Comparison of ENCODE assay signal across 46 mouse cellular contexts in the genomic region with DNA sequence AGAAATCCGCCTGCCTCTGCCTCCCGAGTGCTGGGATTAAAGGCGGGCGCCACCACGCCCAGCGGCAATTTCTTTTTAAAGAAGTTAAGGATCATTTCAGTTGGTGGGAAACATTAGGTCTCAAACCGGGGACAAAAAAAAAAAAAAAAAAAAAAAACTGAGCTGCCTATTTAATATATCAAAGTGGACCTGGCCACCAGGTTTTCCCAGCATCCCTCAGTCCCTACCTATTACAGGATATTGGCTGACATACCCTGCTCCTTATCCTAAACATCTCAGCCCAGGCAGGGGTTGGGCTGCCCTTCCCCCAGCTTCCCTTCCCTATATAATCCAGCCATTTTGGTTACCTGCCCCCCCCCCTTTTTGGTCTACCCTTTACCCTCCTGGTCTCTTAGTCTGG. TPM values are rescaled to one million over a fixed set of nuclear protein-coding genes. Genes with fewer than 3 reads are reported as not detected.
"Had no signal": no experiment of that assay in that cellular context is flagged by ENCODE, and none has a peak within 500 bp of the region (broad histone marks: within the 10 kb centered on the region; RNA-seq: fewer than 3 reads in every experiment).

No protein-coding gene starts in this region.

- DNase-seq: left cerebral cortex, postnatal 4 days; liver; liver, embryonic 13.5 days; liver, postnatal 0 days; lung, adult 18-20 months; lung, adult 2 months; lung, embryonic 14.5 days; lung, postnatal 10 days; lung, postnatal 14 days; lung, postnatal 36 days; lung, postnatal 4 days; midbrain, embryonic 14.5 days had no signal

- H3K9me3 ChIP-seq: limb, embryonic 10.5 days; limb, embryonic 12.5 days; limb, embryonic 13.5 days; limb, embryonic 15.5 days; liver, embryonic 12.5 days; liver, embryonic 13.5 days; liver, embryonic 15.5 days; lung, embryonic 15.5 days; megakaryocyte, embryonic 14.5 days; midbrain, embryonic 10.5 days; midbrain, embryonic 12.5 days; midbrain, embryonic 13.5 days; midbrain, embryonic 15.5 days; neural tube, embryonic 12.5 days had no signal

- H3K4me3 ChIP-seq: limb, embryonic 10.5 days; limb, embryonic 12.5 days; limb, embryonic 13.5 days; limb, embryonic 15.5 days; liver, embryonic 12.5 days; liver, embryonic 13.5 days; liver, embryonic 15.5 days; lung, embryonic 15.5 days; megakaryocyte, embryonic 14.5 days; midbrain, embryonic 10.5 days; midbrain, embryonic 12.5 days; midbrain, embryonic 13.5 days; midbrain, embryonic 15.5 days; myocyte; neural tube, embryonic 12.5 days had no signal

- H3K4me2 ChIP-seq: limb, embryonic 12.5 days; limb, embryonic 13.5 days; limb, embryonic 15.5 days; liver, embryonic 11.5 days; liver, embryonic 12.5 days; liver, embryonic 13.5 days; liver, embryonic 15.5 days; lung, embryonic 14.5 days; lung, embryonic 15.5 days; midbrain, embryonic 11.5 days; midbrain, embryonic 12.5 days; midbrain, embryonic 13.5 days; midbrain, embryonic 15.5 days; neural tube, embryonic 12.5 days had no signal

- H3K27ac ChIP-seq: limb, embryonic 10.5 days; limb, embryonic 12.5 days; limb, embryonic 13.5 days; limb, embryonic 15.5 days; liver, embryonic 12.5 days; liver, embryonic 13.5 days; liver, embryonic 14.5 days; liver, embryonic 15.5 days; lung, embryonic 15.5 days; macrophage; midbrain, embryonic 10.5 days; midbrain, embryonic 12.5 days; midbrain, embryonic 13.5 days; midbrain, embryonic 15.5 days; neural tube, embryonic 12.5 days had no signal

- H3K9ac ChIP-seq: limb, embryonic 12.5 days; limb, embryonic 13.5 days; limb, embryonic 15.5 days; liver, embryonic 12.5 days; liver, embryonic 13.5 days; liver, embryonic 14.5 days; liver, embryonic 15.5 days; liver, postnatal 0 days; lung, embryonic 14.5 days; lung, embryonic 15.5 days; midbrain, embryonic 12.5 days; midbrain, embryonic 13.5 days; midbrain, embryonic 15.5 days; neural tube, embryonic 12.5 days had no signal

- H3K27me3 ChIP-seq: limb, embryonic 13.5 days; midbrain, embryonic 13.5 days; midbrain, embryonic 15.5 days; neural tube, embryonic 12.5 days had no signal

- H3K36me3 ChIP-seq: limb, embryonic 10.5 days; limb, embryonic 12.5 days; limb, embryonic 13.5 days; limb, embryonic 15.5 days; liver, embryonic 12.5 days; liver, embryonic 13.5 days; liver, embryonic 15.5 days; lung, embryonic 15.5 days; midbrain, embryonic 10.5 days; midbrain, embryonic 12.5 days; midbrain, embryonic 13.5 days; midbrain, embryonic 15.5 days; neural tube, embryonic 12.5 days had no signal

- ATAC-seq: liver, embryonic 12.5 days; liver, postnatal 0 days; lung, postnatal 0 days; midbrain, embryonic 13.5 days; midbrain, embryonic 15.5 days; midbrain, embryonic 16.5 days had no signal

RNA-seq across cellular contexts. Expression of gene Vmo1, which starts 2.6 kb away (rescaled TPM):
- total RNA-seq: left cerebral cortex, postnatal 10 days; left cerebral cortex, postnatal 14 days; left cerebral cortex, postnatal 25 days; left cerebral cortex, postnatal 36 days; megakaryocyte progenitor cell, adult 5-6 weeks; megakaryocyte, adult 5-6 weeks; megakaryocyte-erythroid progenitor cell, adult 5-6 weeks; midbrain, postnatal 0 days; monocyte, adult 5-6 weeks had no signal
- polyA plus RNA-seq: macrophage; midbrain, embryonic 10.5 days; midbrain, embryonic 12.5 days; midbrain, embryonic 13.5 days; midbrain, embryonic 14.5 days; midbrain, embryonic 15.5 days; midbrain, embryonic 16.5 days; myocyte; neural tube, embryonic 11.5 days; neural tube, embryonic 12.5 days had no signal

RNA-seq across cellular contexts. Expression of gene Tm4sf5, which starts 6.8 kb away (rescaled TPM):
- total RNA-seq: left cerebral cortex, postnatal 25 days; left cerebral cortex, postnatal 36 days; liver, adult 2 months; megakaryocyte progenitor cell, adult 5-6 weeks; megakaryocyte, adult 5-6 weeks; megakaryocyte-erythroid progenitor cell, adult 5-6 weeks; monocyte, adult 5-6 weeks had no signal
- polyA plus RNA-seq: liver, adult 2 months; midbrain, embryonic 10.5 days; midbrain, embryonic 11.5 days; myocyte; neural tube, embryonic 11.5 days; neural tube, embryonic 12.5 days had no signal

RNA-seq across cellular contexts. Expression of gene Gltpd2, which starts 7.2 kb away (rescaled TPM):
- total RNA-seq: left cerebral cortex, postnatal 10 days; left cerebral cortex, postnatal 14 days; left cerebral cortex, postnatal 25 days; left cerebral cortex, postnatal 36 days; left cerebral cortex, postnatal 4 days; megakaryocyte progenitor cell, adult 5-6 weeks; megakaryocyte, adult 5-6 weeks; megakaryocyte-erythroid progenitor cell, adult 5-6 weeks; midbrain, postnatal 0 days; monocyte, adult 5-6 weeks had no signal
- polyA plus RNA-seq: macrophage; midbrain, embryonic 12.5 days; midbrain, embryonic 16.5 days; myocyte; neural tube, embryonic 11.5 days had no signal

RNA-seq across cellular contexts. Expression of gene Gm40193, which starts 20.9 kb away (rescaled TPM):
- total RNA-seq: left cerebral cortex, postnatal 10 days; left cerebral cortex, postnatal 14 days; left cerebral cortex, postnatal 25 days; left cerebral cortex, postnatal 36 days; left cerebral cortex, postnatal 4 days; liver, adult 2 months; megakaryocyte progenitor cell, adult 5-6 weeks; megakaryocyte, adult 5-6 weeks; megakaryocyte-erythroid progenitor cell, adult 5-6 weeks; midbrain, postnatal 0 days; monocyte, adult 5-6 weeks had no signal
- polyA plus RNA-seq: limb, embryonic 10.5 days; limb, embryonic 11.5 days; limb, embryonic 12.5 days; limb, embryonic 13.5 days; limb, embryonic 15.5 days; liver, adult 2 months; liver, embryonic 11.5 days; liver, embryonic 12.5 days; liver, embryonic 13.5 days; liver, embryonic 14.5 days; liver, embryonic 15.5 days; liver, embryonic 16.5 days; liver, postnatal 0 days; lung, adult 2 months; lung, embryonic 14.5 days; lung, embryonic 15.5 days; lung, embryonic 16.5 days; lung, postnatal 0 days; macrophage; midbrain, embryonic 10.5 days; midbrain, embryonic 11.5 days; midbrain, embryonic 12.5 days; midbrain, embryonic 13.5 days; midbrain, embryonic 14.5 days; midbrain, embryonic 15.5 days; midbrain, embryonic 16.5 days; midbrain, postnatal 0 days; myocyte; neural tube, embryonic 11.5 days; neural tube, embryonic 12.5 days had no signal
